Mouse (Mus musculus) granulocyte monocyte progenitor cell, adult 5-6 weeks (primary cell): ENCODE data around the gene Atp8b5. TPM values are rescaled to one million over a fixed set of nuclear protein-coding genes. Genes with fewer than 3 reads are reported as not detected.

Experiments
- ATAC-seq: replicated peaks from 2 replicates; pipeline ENCODE4 v1.8.0; 2016; ENCODE audit warnings: mild to moderate bottlenecking, moderate TSS enrichment, inconsistent platforms; ENCODE audit not compliant: poor library complexity, severe bottlenecking
- total RNA-seq, 2 experiments: library from RNA; stranded (forward) in 1 of 2; stranded (reverse) in 1 of 2; fragments of 200-712, 200-1000 nt in 1 of 2; fragments of >200 nt in 1 of 2; fragmentation: Nextera tagmentation in 1 of 2; gene quantifications; 2 replicates each; pipeline ENCODE4 v1.2.3; 2014 to 2017

Atp8b5 gene
- total RNA-seq, 2 experiments from 2014 or later, result 0.05 TPM; not detected in 1

GRCm38 (mm10) chr4:43381408-43382154 is 114.6 kb downstream of the Atp8b5 start, which contains the start of gene Rusc2:
Rusc2 (plus strand) TSS chr4:43381979.
- ATAC-seq, result peak; percentile 90

- no peak for ATAC-seq
Observed at GRCm38 (mm10) chr4:43382155-43383020, 115.4 kb downstream of the Atp8b5 start.

- peak; percentile 31; the same call in 1 of the 2 replicates for ATAC-seq
Observed at GRCm38 (mm10) chr4:43383246-43384082, 116.5 kb downstream of the Atp8b5 start.

- no peak for ATAC-seq
Observed at GRCm38 (mm10) chr4:43384083-43384460, 117.1 kb downstream of the Atp8b5 start.

GRCm38 (mm10) chr4:43384541-43384940 is 117.6 kb downstream of the Atp8b5 start:
- no peak for ATAC-seq

- ATAC-seq, result no peak
Observed at GRCm38 (mm10) chr4:43386932-43387331, 120.0 kb downstream of the Atp8b5 start.

GRCm38 (mm10) chr4:43389390-43389789 is 122.4 kb downstream of the Atp8b5 start:
- ATAC-seq, result no peak

- ATAC-seq, result no peak
Observed at GRCm38 (mm10) chr4:43389845-43390440, 123.0 kb downstream of the Atp8b5 start.

GRCm38 (mm10) chr4:43391521-43392050 is 124.6 kb downstream of the Atp8b5 start:
- no peak for ATAC-seq

GRCm38 (mm10) chr4:43394345-43394891 is 127.5 kb downstream of the Atp8b5 start:
- ATAC-seq, result peak; percentile 56

- ATAC-seq, result no peak
Observed at GRCm38 (mm10) chr4:43395147-43395546, 128.2 kb downstream of the Atp8b5 start.

- no peak for ATAC-seq
Observed at GRCm38 (mm10) chr4:43395836-43396235, 128.9 kb downstream of the Atp8b5 start.

GRCm38 (mm10) chr4:43396381-43396780 is 129.4 kb downstream of the Atp8b5 start:
- ATAC-seq, result no peak

- ATAC-seq, result no peak
Observed at GRCm38 (mm10) chr4:43398014-43398413, 131.1 kb downstream of the Atp8b5 start.

- ATAC-seq, result no peak
Observed at GRCm38 (mm10) chr4:43398829-43399331, 131.9 kb downstream of the Atp8b5 start.

GRCm38 (mm10) chr4:43399391-43400131 is 132.6 kb downstream of the Atp8b5 start:
- ATAC-seq, result no peak

- no peak for ATAC-seq
Observed at GRCm38 (mm10) chr4:43400976-43401375, 134.0 kb downstream of the Atp8b5 start.

- no peak for ATAC-seq
Observed at GRCm38 (mm10) chr4:43401486-43401885, 134.5 kb downstream of the Atp8b5 start.

GRCm38 (mm10) chr4:43402212-43402611 is 135.3 kb downstream of the Atp8b5 start:
- no peak for ATAC-seq
